Mouse (Mus musculus) heart, adult 2 months (tissue): ENCODE results near the gene Dennd2c. TPM values are rescaled to one million over a fixed set of nuclear protein-coding genes. Genes with fewer than 3 reads are reported as not detected.
A peak's percentile ranks its signal among the peaks of the same experiment; 100 is the strongest.

Source experiments
- DNase-seq, 2 experiments: peaks; one replicate each; pipeline ENCODE4 v3.0.0; 2021
- H3K27ac ChIP-seq: fragments of 200-600 bp; 2 replicates; pipeline ENCODE4 v1.8.1; 2022
- H3K27me3 ChIP-seq: fragments of 200-500 bp; 2 replicates; pipeline ENCODE4 v1.6.1; 2012; ENCODE audit warnings: mild to moderate bottlenecking, low read length, inconsistent platforms, mixed read lengths; ENCODE audit not compliant: control insufficient read depth, insufficient read depth
- H3K36me3 ChIP-seq: fragments of 200-500 bp; 2 replicates; pipeline ENCODE4 v1.6.1; 2012; ENCODE audit warnings: low read length, inconsistent platforms; ENCODE audit not compliant: control insufficient read depth, insufficient read depth
- H3K4me1 ChIP-seq: fragments of 200-500 bp; 2 replicates; pipeline ENCODE4 v1.6.1; 2011; ENCODE audit warnings: low read length; ENCODE audit not compliant: control insufficient read depth, insufficient read depth
- H3K4me3 ChIP-seq: fragments of 200-600 bp; 2 replicates; pipeline ENCODE4 v1.8.1; 2022
- H3K79me2 ChIP-seq: fragments of 200-500 bp; replicated peaks from 2 replicates; pipeline ENCODE4 v1.6.1; 2012; ENCODE audit warnings: mild to moderate bottlenecking, inconsistent platforms, low read length, moderate library complexity, mixed read lengths; ENCODE audit not compliant: control insufficient read depth, insufficient read depth
- H3K9ac ChIP-seq: fragments of 200-500 bp; 2 replicates; pipeline ENCODE4 v1.6.1; 2012; ENCODE audit warnings: low read depth, mild to moderate bottlenecking, control low read depth, inconsistent platforms, low read length, mixed read lengths
- CTCF ChIP-seq: fragments of 200-600 bp; IDR thresholded peaks from 2 replicates; pipeline ENCODE4 v1.8.1; 2022; ENCODE audit warnings: antibody characterized with exemption, mild to moderate bottlenecking, moderate library complexity
- EP300 ChIP-seq: fragments of 200-500 bp; IDR thresholded peaks from 2 replicates; pipeline ENCODE4 v1.6.1; 2011; ENCODE audit warnings: low read depth, low read length, control low read depth; ENCODE audit not compliant: insufficient read depth
- POLR2A ChIP-seq: fragments of 200-500 bp; IDR thresholded peaks from 2 replicates; pipeline ENCODE4 v1.6.1; 2011; ENCODE audit warnings: mild to moderate bottlenecking, low read depth, low read length, control low read depth; ENCODE audit not compliant: insufficient read depth
- WGBS: fragments of 180-500 bp; shearing (Covaris S2); methylation state at CpG from one replicate; pipeline ENCODE4 v1.1.7; 2018; 5-methylcytosine and 5-hydroxymethylcytosine counted together
- intact Hi-C: fragments of 180-260 bp; cut with DNase I; formaldehyde crosslinking; loops from one replicate; pipeline ENCODE4 v1.15.1; 2025
- polyA plus RNA-seq: library from polyadenylated mRNA; depleted of rRNA; stranded (reverse); fragments of >200 nt; gene quantifications from 2 replicates; pipeline ENCODE4 v1.2.3, GENCODE M21; 2012
- total RNA-seq, 2 experiments: library from RNA; stranded (reverse); gene quantifications; 2 replicates each; pipeline ENCODE4 v1.2.3; 2021

Dennd2c gene
- total and polyA plus RNA-seq, 3 experiments, result 0.61 to 1.8 (median 1.5) TPM

- intact Hi-C loops, result no loop called here
Observed at GRCm38 (mm10) chr3:103081861-103082453, 20.4 kb upstream of the Dennd2c start.

GRCm38 (mm10) chr3:103082761-103083160 is 19.6 kb upstream of the Dennd2c start:
- Histone ChIP-seq H3K4me3 (no peak overlapping the region), H3K36me3 (no peaks in the 10 kb centered on the region), H3K9ac (no peak overlapping the region), H3K27me3 (no peaks in the 10 kb centered on the region), H3K27ac (no peak overlapping the region), H3K79me2 (no peaks in the 10 kb centered on the region), H3K4me1 (no peaks in the 10 kb centered on the region)
- 66% methylated on average over 5 of the region's 5 CpGs for WGBS
- DNase-seq, result no peak
- no peak for TF ChIP-seq CTCF
- TF ChIP-seq EP300, result no peak
- intact Hi-C loops, result no loop called here

More at GRCm38 (mm10) chr3:103081861-103082453, 20.4 kb upstream of the Dennd2c start:
- no peak overlapping the region for H3K27ac ChIP-seq
- WGBS, result 86% methylated on average over 17 of the region's 17 CpGs
- H3K4me1 ChIP-seq, result no peaks in the 10 kb centered on the region
- H3K79me2 ChIP-seq, result no peaks in the 10 kb centered on the region
- no peak overlapping the region for H3K4me3 ChIP-seq
- TF ChIP-seq CTCF (no peak), POLR2A (no peak), EP300 (no peak)
- no peak overlapping the region for H3K9ac ChIP-seq
- no peaks in the 10 kb centered on the region for H3K36me3 ChIP-seq
- DNase-seq, result no peak
- no peaks in the 10 kb centered on the region for H3K27me3 ChIP-seq

GRCm38 (mm10) chr3:103085986-103086385 is 16.4 kb upstream of the Dennd2c start:
- H3K4me1 ChIP-seq, result no peaks in the 10 kb centered on the region
- WGBS, result 75% methylated on average over 3 of the region's 3 CpGs

GRCm38 (mm10) chr3:103091753-103092152 is 10.7 kb upstream of the Dennd2c start:
- H3K36me3 ChIP-seq, result no peaks in the 10 kb centered on the region
- no peaks in the 10 kb centered on the region for H3K4me1 ChIP-seq
- H3K4me3 ChIP-seq, result no peak overlapping the region
- TF ChIP-seq CTCF (no peak), POLR2A (no peak), EP300 (no peak)
- no peaks in the 10 kb centered on the region for H3K27me3 ChIP-seq
- 100% methylated on average over 2 of the region's 2 CpGs for WGBS
- DNase-seq, result no peak
- H3K27ac ChIP-seq, result no peak overlapping the region
- H3K79me2 ChIP-seq, result no peaks in the 10 kb centered on the region
- intact Hi-C loops, result no loop called here
- no peak overlapping the region for H3K9ac ChIP-seq

More at GRCm38 (mm10) chr3:103085986-103086385, 16.4 kb upstream of the Dennd2c start:
- intact Hi-C loops, result no loop called here
- TF ChIP-seq POLR2A, result no peak
- TF ChIP-seq EP300, result no peak
- TF ChIP-seq CTCF, result no peak
- DNase-seq, result no peak
- Histone ChIP-seq H3K27me3 (no peaks in the 10 kb centered on the region), H3K79me2 (no peaks in the 10 kb centered on the region), H3K27ac (no peak overlapping the region), H3K9ac (no peak overlapping the region), H3K4me3 (no peak overlapping the region), H3K36me3 (no peaks in the 10 kb centered on the region)

- intact Hi-C loops, result no loop called here
- H3K79me2 ChIP-seq, result no peaks in the 10 kb centered on the region
- DNase-seq, result peak in 1 of 2 experiments; percentile 18
- 72% methylated on average over 23 of the region's 23 CpGs for WGBS
- H3K4me3 ChIP-seq, result no peak overlapping the region
- no peak overlapping the region for H3K27ac ChIP-seq
- H3K27me3 ChIP-seq, result no peaks in the 10 kb centered on the region
- 0 out of 2 replicates have a peak, but pooled peaks cover 1% of the 10 kb centered on the region for H3K4me1 ChIP-seq
- H3K36me3 ChIP-seq, result no peaks in the 10 kb centered on the region
- no peak for TF ChIP-seq CTCF
- no peak for TF ChIP-seq EP300
- no peak for TF ChIP-seq POLR2A
- H3K9ac ChIP-seq, result no peak overlapping the region
Observed at GRCm38 (mm10) chr3:103098662-103099061, 3.7 kb upstream of the Dennd2c start.

GRCm38 (mm10) chr3:103099667-103100066 is 2.7 kb upstream of the Dennd2c start:
- H3K27me3 ChIP-seq, result no peaks in the 10 kb centered on the region
- no peak overlapping the region for H3K27ac ChIP-seq
- no peaks in the 10 kb centered on the region for H3K36me3 ChIP-seq
- H3K4me1 ChIP-seq, result 0 out of 2 replicates have a peak, but pooled peaks cover 1% of the 10 kb centered on the region
- intact Hi-C loops, result no loop called here
- no peak for DNase-seq
- H3K9ac ChIP-seq, result no peak overlapping the region
- H3K4me3 ChIP-seq, result no peak overlapping the region
- whole genome bisulfite sequencing, result 84% methylated on average over 6 of the region's 6 CpGs
- H3K79me2 ChIP-seq, result no peaks in the 10 kb centered on the region
- peak; percentile 64 for TF ChIP-seq CTCF
- TF ChIP-seq EP300, result no peak
